ENCODE assay signal across 7 mouse cellular contexts in genomic region chrX:169992086-169992930, GRCm38 (mm10). TPM values are rescaled to one million over a fixed set of nuclear protein-coding genes. Genes with fewer than 3 reads are reported as not detected.
DNase-seq lines count a peak whose midpoint lies in the region; ATAC-seq lines count a peak whose summit lies in the region.
"Not testable (repeated sequence)": the region's sequence is repeated elsewhere in the genome, so short reads cannot be mapped to it uniquely, and the experiment has no call there.

No protein-coding gene starts in this region.

- not testable (repeated sequence) for ATAC-seq in neural tube, embryonic 11.5 days (ENCODE audit: insufficient read depth, low FRiP score, low TSS enrichment)

- H3K27me3 ChIP-seq in neural tube, embryonic 11.5 days (ENCODE audit: control insufficient read depth, insufficient read depth, low read length): not testable (repeated sequence)

- not testable (repeated sequence) for H3K9ac ChIP-seq in neural tube, embryonic 11.5 days (ENCODE audit: low read length)

- not testable (repeated sequence) for H3K4me2 ChIP-seq in neural tube, embryonic 11.5 days (ENCODE audit: low read depth)

- H3K9me3 ChIP-seq in neural tube, embryonic 11.5 days (ENCODE audit: control insufficient read depth, low read length): peaks cover 36% of the 10 kb centered on the region

- H3K36me3 ChIP-seq in neural tube, embryonic 11.5 days (ENCODE audit: control insufficient read depth, insufficient read depth, low read length): peaks cover 26% of the 10 kb centered on the region

- H3K27ac ChIP-seq in neural tube, embryonic 11.5 days (ENCODE audit: low read depth, low read length): not testable (repeated sequence)

- not testable (repeated sequence) for H3K4me3 ChIP-seq in neural tube, embryonic 11.5 days (ENCODE audit: low read depth, low read length)

- DNase-seq in MEL-GATA-1-ER (ENCODE audit: extremely low read depth, low read depth): peak; percentile 66
- peak; percentile 53 for DNase-seq in adrenal gland, postnatal 14 days
- peak; percentile 0 for DNase-seq in embryo, embryonic 9.5 days (ENCODE audit: extremely low spot score)
- peak; percentile 23 for DNase-seq in gonadal fat pad, adult 2 months (ENCODE audit: low read depth)
- peak; percentile 29 to 49 for DNase-seq in layer of hippocampus, postnatal 10 days (ENCODE audit: low spot score in 2 of 2)
- peak; percentile 9 for DNase-seq in neural tube, embryonic 11.5 days (ENCODE audit: low spot score)
- peak; percentile 71 for DNase-seq in testis, postnatal 14 days (ENCODE audit: low spot score)

- H3K4me1 ChIP-seq in neural tube, embryonic 11.5 days (ENCODE audit: control insufficient read depth, insufficient read depth, low read length): not testable (repeated sequence)

- 21% methylated on average over 9 of the region's 15 CpGs for WGBS in neural tube, embryonic 11.5 days

RNA-seq across cellular contexts. Expression of gene Gm21887, which starts 17.2 kb away (rescaled TPM):
- total RNA-seq in adrenal gland, postnatal 14 days (2021): 129 and 342 TPM in 2 replicates
- polyA plus RNA-seq in gonadal fat pad, adult 2 months (2012; rRNA removed): 106 and 190 TPM in 2 replicates
- total RNA-seq in layer of hippocampus, postnatal 10 days (2021): 100 to 1,000 TPM; 327 to 366 TPM
- 214 and 267 TPM in 2 replicates for polyA plus RNA-seq in neural tube, embryonic 11.5 days (2014; fragmentation: Nextera tagmentation; extraction: Ambion mirVana)

Comparison
In these comparisons a context has a peak if more than half of its experiments do, and no peak if none do; other contexts are left out.
1. DNase-seq: peak in every context shown above with its lines; median percentile 71 in testis, postnatal 14 days; 66 in MEL-GATA-1-ER; 53 in adrenal gland, postnatal 14 days; 39 in layer of hippocampus, postnatal 10 days; 23 in gonadal fat pad, adult 2 months; 9 in neural tube, embryonic 11.5 days; 0 in embryo, embryonic 9.5 days.